Mouse (Mus musculus): ENCODE data around the gene Slc41a2.
"Not testable (repeated sequence)": the region's sequence is repeated elsewhere in the genome, so short reads cannot be mapped to it uniquely, and the experiment has no call there.

The Slc41a2 gene

GRCm38 (mm10) chr10:83351779-83352178, 14.1 kb upstream of the Slc41a2 start:
- not testable (repeated sequence) for DNase-seq (ENCODE audit: low read depth)

GRCm38 (mm10) chr10:83350689-83351088, 13.0 kb upstream of the Slc41a2 start:
- no peak for DNase-seq (ENCODE audit: low read depth)

- DNase-seq (ENCODE audit: low read depth): no peak
Observed at GRCm38 (mm10) chr10:83347494-83347893, 9.8 kb upstream of the Slc41a2 start.

- no peak for DNase-seq (ENCODE audit: low read depth)
Observed at GRCm38 (mm10) chr10:83346359-83346736, 8.7 kb upstream of the Slc41a2 start.

- no peak for DNase-seq (ENCODE audit: low read depth)
Observed at GRCm38 (mm10) chr10:83345693-83346358, 8.1 kb upstream of the Slc41a2 start.

GRCm38 (mm10) chr10:83343828-83344685, 6.4 kb upstream of the Slc41a2 start:
- DNase-seq (ENCODE audit: low read depth): no peak

- DNase-seq (ENCODE audit: low read depth): no peak
Observed at GRCm38 (mm10) chr10:83343171-83343570, 5.5 kb upstream of the Slc41a2 start.

- no peak for DNase-seq (ENCODE audit: low read depth)
Observed at GRCm38 (mm10) chr10:83341226-83341625, 3.5 kb upstream of the Slc41a2 start.

GRCm38 (mm10) chr10:83337971-83338598, 403 bp upstream of the Slc41a2 start:
- no peak for DNase-seq (ENCODE audit: low read depth)

GRCm38 (mm10) chr10:83336336-83336735, 1.3 kb downstream of the Slc41a2 start:
- DNase-seq (ENCODE audit: low read depth): no peak

GRCm38 (mm10) chr10:83332581-83332980, 5.1 kb downstream of the Slc41a2 start:
- no peak for DNase-seq (ENCODE audit: low read depth)

- DNase-seq (ENCODE audit: low read depth): no peak
Observed at GRCm38 (mm10) chr10:83331811-83332210, 5.9 kb downstream of the Slc41a2 start.

- no peak for DNase-seq (ENCODE audit: low read depth)
Observed at GRCm38 (mm10) chr10:83330336-83330735, 7.3 kb downstream of the Slc41a2 start.

GRCm38 (mm10) chr10:83328791-83329190, 8.9 kb downstream of the Slc41a2 start:
- DNase-seq (ENCODE audit: low read depth): no peak

GRCm38 (mm10) chr10:83326648-83327285, 10.9 kb downstream of the Slc41a2 start:
- DNase-seq (ENCODE audit: low read depth): no peak

GRCm38 (mm10) chr10:83325903-83326302, 11.8 kb downstream of the Slc41a2 start:
- DNase-seq (ENCODE audit: low read depth): no peak

GRCm38 (mm10) chr10:83324871-83325270, 12.8 kb downstream of the Slc41a2 start:
- no peak for DNase-seq (ENCODE audit: low read depth)

GRCm38 (mm10) chr10:83322551-83323100, 15.1 kb downstream of the Slc41a2 start:
- DNase-seq (ENCODE audit: low read depth): no peak

GRCm38 (mm10) chr10:83321528-83321927, 16.2 kb downstream of the Slc41a2 start:
- DNase-seq (ENCODE audit: low read depth): no peak

- DNase-seq (ENCODE audit: low read depth): no peak
Observed at GRCm38 (mm10) chr10:83320870-83321269, 16.8 kb downstream of the Slc41a2 start.

GRCm38 (mm10) chr10:83320396-83320795, 17.3 kb downstream of the Slc41a2 start:
- DNase-seq (ENCODE audit: low read depth): no peak

- DNase-seq (ENCODE audit: low read depth): peak; percentile 10
Observed at GRCm38 (mm10) chr10:83313033-83313432, 24.6 kb downstream of the Slc41a2 start.

Measured in c-Kit-positive CD71-positive TER-119-negative erythroid progenitor cells, embryonic 14.5 days (primary cell).